Mouse (Mus musculus) bone marrow macrophage, adult 2 months (primary cell): ENCODE results near the gene Sfi1.

Experiments used
- CTCF ChIP-seq: IDR thresholded peaks from 2 replicates; pipeline ENCODE4 v1.5.1; 2012; ENCODE audit warnings: low read depth, mild to moderate bottlenecking, low read length, moderate library complexity
- POLR2A ChIP-seq: IDR thresholded peaks from 2 replicates; pipeline ENCODE4 v1.6.1; 2012; ENCODE audit warnings: mild to moderate bottlenecking, low read depth, low read length, borderline replicate concordance

DNA sequence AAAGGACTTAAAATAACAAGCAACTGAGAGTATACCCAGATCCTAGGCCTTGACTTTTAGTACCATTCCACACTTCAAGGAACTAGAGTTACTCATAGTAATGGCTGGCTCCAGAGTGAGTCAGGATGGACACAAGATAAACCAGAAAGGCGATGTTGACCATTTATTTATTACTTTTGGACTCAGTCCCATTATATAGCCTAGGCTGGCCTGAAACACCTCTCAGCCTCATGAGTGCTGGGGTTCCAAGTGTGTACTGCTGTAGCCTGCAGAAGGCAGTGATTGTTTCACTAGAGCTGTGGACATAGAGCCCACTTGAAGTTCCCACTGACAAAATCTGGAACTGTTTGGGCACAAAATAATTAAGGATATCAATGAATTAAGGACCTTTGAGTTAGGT, 19.3 kb upstream of the Sfi1 start:
- TF ChIP-seq CTCF (no peak), POLR2A (no peak)
